Mouse (Mus musculus) megakaryocyte, adult 5-6 weeks (primary cell): ENCODE results near the gene Olfr993. TPM values are rescaled to one million over a fixed set of nuclear protein-coding genes. Genes with fewer than 3 reads are reported as not detected.

Source experiments
- ATAC-seq: 2 replicates; pipeline ENCODE4 v1.8.0; 2016; ENCODE audit warnings: mild to moderate bottlenecking, inconsistent platforms; ENCODE audit not compliant: poor library complexity, severe bottlenecking
- total RNA-seq, 2 experiments: library from RNA; stranded (forward) in 1 of 2; stranded (reverse) in 1 of 2; fragments of 153-499, 151-499 nt in 1 of 2; fragments of 221-1000, 200-1000 nt in 1 of 2; gene quantifications; 2 replicates each; pipeline versions ENCODE4 v1.2.3 to v1.2.4; 2015 to 2017

The Olfr993 gene
- total RNA-seq (2015) (not detected in 2 replicates), total RNA-seq (2017) (not detected in 2 replicates)

DNA sequence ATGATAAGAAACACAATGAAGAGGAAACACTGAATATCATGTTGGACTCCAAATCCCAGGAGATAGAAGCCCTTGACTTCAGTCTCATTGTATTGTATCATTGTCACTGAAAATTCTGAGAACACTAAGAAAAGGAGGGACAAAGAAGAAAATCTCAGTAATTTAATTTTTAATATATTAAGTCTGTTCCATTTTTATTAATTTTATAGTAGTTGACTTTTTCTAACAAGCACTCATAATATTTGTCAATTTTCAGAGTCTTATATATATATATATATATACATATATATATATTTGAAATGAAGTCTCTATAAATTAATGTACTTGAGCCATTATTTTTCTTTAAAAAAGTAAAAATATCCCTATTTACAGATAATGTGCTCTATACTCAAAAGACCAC lies at the start of gene Olfr993:
Gene Olfr993 (minus strand): TSS at position 101 of the 400 bp plus-strand sequence.
- no peak for ATAC-seq

DNA sequence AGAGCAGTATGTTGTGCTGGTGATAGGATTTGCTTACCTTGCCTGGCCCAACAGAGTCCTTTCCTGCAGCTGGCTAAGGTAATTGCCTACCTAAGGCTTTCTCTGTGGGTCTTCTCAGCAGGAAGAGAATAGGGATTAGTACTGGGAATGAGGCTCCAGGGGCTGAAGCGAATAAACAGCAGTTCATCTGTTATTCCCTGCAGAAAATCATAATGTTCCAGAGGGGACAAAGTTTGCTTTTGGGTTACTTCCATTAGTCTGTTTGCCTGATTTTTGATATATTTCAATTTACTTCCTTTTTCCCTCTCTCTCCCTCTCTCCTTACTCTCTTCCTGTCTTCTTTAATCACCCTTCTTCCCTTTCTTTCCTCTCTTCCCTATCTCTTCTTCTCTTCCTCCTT lies 28.9 kb upstream of the Olfr993 start, which contains the start of gene Olfr995:
Gene Olfr995 (minus strand): TSS at position 101 of the 400 bp plus-strand sequence.
- no peak for ATAC-seq

DNA sequence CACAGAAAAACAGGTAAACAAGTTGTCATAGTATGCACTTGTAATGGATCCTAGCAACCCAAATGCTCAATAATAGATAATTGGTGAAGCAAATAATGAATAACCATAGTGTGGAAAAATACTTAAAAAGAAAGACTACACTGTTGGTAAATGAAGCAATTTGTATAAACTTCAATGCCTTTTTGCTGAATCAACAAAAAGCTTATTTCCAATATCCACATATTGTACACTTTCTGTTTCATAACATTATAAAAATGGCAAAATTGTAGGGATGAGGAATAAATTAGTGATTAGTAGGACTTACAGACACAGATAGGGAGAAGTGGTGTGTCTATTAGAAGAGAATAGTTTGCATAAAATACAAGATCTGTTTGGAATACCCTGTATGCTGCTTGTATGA lies 27.9 kb upstream of the Olfr993 start:
- ATAC-seq: no peak

DNA sequence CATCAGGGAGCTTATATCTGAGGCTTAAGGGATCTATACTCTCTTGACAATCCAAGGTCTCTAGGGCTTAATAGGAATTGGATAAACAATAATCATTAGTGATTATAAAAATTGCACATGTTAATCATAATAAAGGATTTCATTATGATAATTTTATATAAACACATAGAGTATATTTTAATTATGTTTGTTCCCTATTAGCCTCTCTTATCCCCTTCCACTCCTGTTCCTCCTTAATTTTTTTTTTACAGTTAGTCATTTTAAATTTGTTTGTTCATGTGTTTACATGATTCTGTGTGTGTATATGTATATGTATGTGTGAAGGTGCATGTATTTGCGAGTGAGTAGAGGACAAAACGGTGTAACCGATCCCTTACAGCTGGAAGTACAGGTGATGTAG lies 21.7 kb upstream of the Olfr993 start, which contains the start of gene Olfr994:
Gene Olfr994 (minus strand): TSS at position 101 of the 400 bp plus-strand sequence.
- ATAC-seq: no peak

DNA sequence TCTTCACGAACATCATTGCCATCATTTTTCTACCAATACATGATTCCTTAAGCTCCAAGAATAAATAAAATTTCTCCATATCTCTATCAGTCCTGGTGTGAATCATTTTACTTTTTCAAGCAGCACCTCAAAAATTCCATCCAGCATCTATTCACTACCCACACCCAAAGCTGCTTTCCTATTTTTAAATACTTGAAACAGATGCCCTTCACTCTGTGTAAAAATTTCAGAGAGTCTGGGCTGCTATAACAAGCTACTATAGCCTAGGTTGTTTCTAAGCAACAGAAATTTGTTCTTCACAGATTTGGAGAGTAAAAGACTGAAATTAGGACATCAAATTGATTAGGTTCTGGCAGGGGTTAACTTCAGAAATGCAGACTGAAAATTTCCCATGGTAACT lies 11.2 kb upstream of the Olfr993 start:
- ATAC-seq: no peak

DNA sequence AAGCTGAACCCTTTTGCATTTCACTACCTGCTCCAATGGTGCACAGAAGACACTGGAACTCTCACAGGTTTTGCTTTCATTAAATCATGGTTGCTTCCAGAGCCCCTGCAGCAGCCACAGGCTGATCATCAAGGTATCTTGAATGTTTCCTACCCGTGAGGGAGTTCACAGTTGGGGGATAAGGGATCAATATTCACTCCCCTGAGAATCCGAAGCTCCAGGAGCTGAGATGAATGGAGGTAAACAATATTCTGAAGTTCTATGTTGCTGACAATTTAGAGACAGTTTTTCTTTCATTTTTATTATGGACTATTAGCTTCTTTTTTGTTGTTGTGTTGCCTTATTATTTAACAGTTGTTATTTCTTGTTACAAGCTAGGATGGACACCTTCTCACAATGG lies 5.3 kb downstream of the Olfr993 start, which contains the start of gene Olfr992:
Gene Olfr992 (minus strand): TSS at position 101 of the 400 bp plus-strand sequence.
- no peak for ATAC-seq

Other genes starting within 250 kb of the Olfr993 start
- not detected in 2 replicates for gene Lrrc55, start 217.7 kb downstream of the Olfr993 start, total RNA-seq (2015)
- gene Lrrc55, start 217.7 kb downstream of the Olfr993 start, total RNA-seq (2017): not detected in 2 replicates
- gene Olfr987, start 75.6 kb downstream of the Olfr993 start, total RNA-seq (2015): not detected in 2 replicates
- not detected in 2 replicates for gene Olfr987, start 75.6 kb downstream of the Olfr993 start, total RNA-seq (2017)
- gene Olfr988, start 51.6 kb downstream of the Olfr993 start, total RNA-seq (2015): not detected in 2 replicates
- not detected in 2 replicates for gene Olfr988, start 51.6 kb downstream of the Olfr993 start, total RNA-seq (2017)
- gene Olfr992, start 5.4 kb downstream of the Olfr993 start, total RNA-seq (2015): not detected in 2 replicates
- not detected in 2 replicates for gene Olfr992, start 5.4 kb downstream of the Olfr993 start, total RNA-seq (2017)
- not detected in 2 replicates for gene Olfr994, start 21.6 kb upstream of the Olfr993 start, total RNA-seq (2015)
- gene Olfr994, start 21.6 kb upstream of the Olfr993 start, total RNA-seq (2017): not detected in 2 replicates
- gene Olfr995, start 28.8 kb upstream of the Olfr993 start, total RNA-seq (2015): not detected in 2 replicates
- not detected in 2 replicates for gene Olfr995, start 28.8 kb upstream of the Olfr993 start, total RNA-seq (2017)
- gene 4833423E24Rik, start 104.1 kb upstream of the Olfr993 start, total RNA-seq (2015): not detected in 2 replicates
- gene 4833423E24Rik, start 104.1 kb upstream of the Olfr993 start, total RNA-seq (2017): not detected in 2 replicates
- gene Olfr996, start 164.3 kb upstream of the Olfr993 start, total RNA-seq (2015): not detected in 2 replicates
- gene Olfr996, start 164.3 kb upstream of the Olfr993 start, total RNA-seq (2017): not detected in 2 replicates
- gene Olfr998, start 174.1 kb upstream of the Olfr993 start, total RNA-seq (2015): not detected in 2 replicates
- not detected in 2 replicates for gene Olfr998, start 174.1 kb upstream of the Olfr993 start, total RNA-seq (2017)
- not detected in 2 replicates for gene Olfr1000, start 197.0 kb upstream of the Olfr993 start, total RNA-seq (2015)
- gene Olfr1000, start 197.0 kb upstream of the Olfr993 start, total RNA-seq (2017): not detected in 2 replicates
- gene Olfr1002, start 235.8 kb upstream of the Olfr993 start, total RNA-seq (2015): not detected in 2 replicates
- gene Olfr1002, start 235.8 kb upstream of the Olfr993 start, total RNA-seq (2017): not detected in 2 replicates
- not detected in 2 replicates for gene Olfr154, start 249.6 kb upstream of the Olfr993 start, total RNA-seq (2015)
- gene Olfr154, start 249.6 kb upstream of the Olfr993 start, total RNA-seq (2017): not detected in 2 replicates